Mouse (Mus musculus) neural tube, embryonic 12.5 days (tissue): Measurements from ENCODE around the gene Trim11. TPM values are rescaled to one million over a fixed set of nuclear protein-coding genes. Genes with fewer than 3 reads are reported as not detected.

Experiments used
- ATAC-seq: fragments of 200-750 bp; cut with Nextera tagmentation; 2 replicates; pipeline ENCODE4 v1.8.0; 2017; ENCODE audit warnings: low read depth, mild to moderate bottlenecking, moderate TSS enrichment, moderate library complexity; ENCODE audit not compliant: low FRiP score
- H3K27ac ChIP-seq: fragments of 300-500 bp; sonication (generic); 2 replicates; pipeline ENCODE4 v1.5.1; 2016
- H3K27me3 ChIP-seq: fragments of 300-500 bp; sonication (generic); replicated peaks from 2 replicates; pipeline ENCODE4 v1.6.1; 2016; ENCODE audit warnings: mild to moderate bottlenecking
- H3K36me3 ChIP-seq: fragments of 300-500 bp; sonication (generic); 2 replicates; pipeline ENCODE4 v1.6.1; 2016; ENCODE audit warnings: mild to moderate bottlenecking
- H3K4me1 ChIP-seq: fragments of 300-500 bp; sonication (generic); 2 replicates; pipeline ENCODE4 v1.6.1; 2016
- H3K4me2 ChIP-seq: fragments of 300-500 bp; sonication (generic); replicated peaks from 2 replicates; pipeline ENCODE4 v1.6.1; 2016; ENCODE audit warnings: mild to moderate bottlenecking
- H3K4me3 ChIP-seq: fragments of 300-500 bp; sonication (generic); 2 replicates; pipeline ENCODE4 v1.5.1; 2016
- H3K9ac ChIP-seq: fragments of 300-500 bp; sonication (generic); 2 replicates; pipeline ENCODE4 v1.6.1; 2016; ENCODE audit warnings: mild to moderate bottlenecking
- H3K9me3 ChIP-seq: fragments of 300-500 bp; sonication (generic); 2 replicates; pipeline ENCODE4 v1.6.1; 2016; ENCODE audit warnings: mild to moderate bottlenecking
- WGBS: fragments of 180-500 bp; shearing (Covaris S2); methylation state at CpG from one replicate; pipeline ENCODE4 v1.1.7; 2016; 5-methylcytosine and 5-hydroxymethylcytosine counted together
- polyA plus RNA-seq: library from polyadenylated mRNA; unstranded; fragments of >200 nt; fragmentation: Nextera tagmentation; extraction: Ambion mirVana; gene quantifications from 2 replicates; pipeline ENCODE4 v1.2.1, GENCODE M21; 2016

Gene Trim11
- polyA plus RNA-seq, 1 experiment from 2014 or later, result 20.5 TPM

DNA sequence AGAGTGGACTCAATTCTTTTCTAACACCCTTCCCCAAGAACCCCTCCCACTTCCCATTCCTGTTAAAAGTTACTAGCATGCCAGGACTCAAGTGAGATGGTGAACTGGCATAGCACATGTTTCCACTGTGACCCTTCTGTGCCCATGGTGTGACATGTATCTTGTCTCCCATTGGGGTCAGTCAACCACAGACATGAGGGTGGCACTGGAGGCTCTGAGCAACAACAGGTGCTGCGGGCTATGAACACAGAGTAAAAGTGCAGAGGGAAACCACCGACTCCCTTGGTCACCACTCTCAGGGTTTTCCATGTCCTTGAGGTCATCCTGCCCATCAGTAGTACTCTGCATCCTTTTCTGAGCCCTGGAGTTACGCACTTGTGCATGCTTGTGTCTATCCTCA, 6.1 kb upstream of the Trim11 start:
- Histone ChIP-seq H3K9me3 (no peaks in the 10 kb centered on the region), H3K36me3 (peaks cover 38% of the 10 kb centered on the region; the same call in 1 of the 2 replicates), H3K4me3 (no peak overlapping the region), H3K27ac (no peak overlapping the region), H3K27me3 (no peaks in the 10 kb centered on the region), H3K4me2 (no peak overlapping the region), H3K4me1 (peaks cover 5% of the 10 kb centered on the region; the same call in 1 of the 2 replicates), H3K9ac (no peak overlapping the region)
- WGBS, result 95% methylated on average over 3 of the region's 3 CpGs
- ATAC-seq, result no peak

GRCm38 (mm10) chr11:58974414-58974813, 3.5 kb upstream of the Trim11 start:
- WGBS, result 87% methylated on average over 3 of the region's 3 CpGs
- peaks cover 22% of the 10 kb centered on the region for H3K4me1 ChIP-seq
- no peak overlapping the region for H3K4me3 ChIP-seq
- no peak for ATAC-seq
- H3K27ac ChIP-seq, result no peak overlapping the region
- no peaks in the 10 kb centered on the region for H3K9me3 ChIP-seq
- peaks cover 30% of the 10 kb centered on the region; the same call in 1 of the 2 replicates for H3K36me3 ChIP-seq
- no peaks in the 10 kb centered on the region for H3K27me3 ChIP-seq
- H3K4me2 ChIP-seq, result no peak overlapping the region
- no peak overlapping the region for H3K9ac ChIP-seq

DNA sequence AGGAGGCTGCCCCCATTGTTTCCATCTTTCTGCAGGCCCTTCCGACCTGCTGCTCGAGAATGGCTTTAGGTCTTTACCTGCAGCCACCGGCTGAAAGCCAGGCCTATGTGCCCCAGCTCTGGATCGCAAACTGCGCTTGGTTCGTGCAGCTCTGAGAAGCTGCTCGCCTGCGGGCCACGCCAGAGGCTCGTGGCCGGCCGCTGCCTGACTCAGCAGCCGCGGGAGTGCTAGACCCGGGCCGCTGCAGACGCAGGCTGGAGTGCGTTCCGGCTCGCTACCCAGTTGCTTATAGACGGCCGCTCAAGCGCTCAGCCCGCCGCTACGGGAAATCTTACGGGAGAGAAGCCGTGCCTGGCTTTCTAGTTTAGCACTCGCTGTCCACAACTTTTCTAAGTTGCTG, 743 bp upstream of the Trim11 start:
- Histone ChIP-seq H3K9ac (peak overlapping the region; percentile 90), H3K4me1 (peaks cover 43% of the 10 kb centered on the region), H3K4me3 (peak overlapping the region; percentile 96), H3K27me3 (no peaks in the 10 kb centered on the region), H3K9me3 (no peaks in the 10 kb centered on the region), H3K36me3 (peaks cover 11% of the 10 kb centered on the region), H3K4me2 (peak overlapping the region; percentile 98), H3K27ac (peak overlapping the region; percentile 51; the same call in 1 of the 2 replicates)
- ATAC-seq, result no peak
- under 1% methylated on average over 29 of the region's 29 CpGs for WGBS

GRCm38 (mm10) chr11:58977607-58978026, 276 bp upstream of the Trim11 start:
- Histone ChIP-seq H3K36me3 (peaks cover 16% of the 10 kb centered on the region), H3K9ac (peak overlapping the region; percentile 90), H3K4me1 (peaks cover 43% of the 10 kb centered on the region), H3K4me3 (peak overlapping the region; percentile 96), H3K27me3 (no peaks in the 10 kb centered on the region), H3K9me3 (no peaks in the 10 kb centered on the region), H3K4me2 (peak overlapping the region; percentile 98), H3K27ac (peak overlapping the region; percentile 51; the same call in 1 of the 2 replicates)
- peak; percentile 7; the same call in 1 of the 2 replicates for ATAC-seq
- WGBS, result under 1% methylated on average over 21 of the region's 21 CpGs

DNA sequence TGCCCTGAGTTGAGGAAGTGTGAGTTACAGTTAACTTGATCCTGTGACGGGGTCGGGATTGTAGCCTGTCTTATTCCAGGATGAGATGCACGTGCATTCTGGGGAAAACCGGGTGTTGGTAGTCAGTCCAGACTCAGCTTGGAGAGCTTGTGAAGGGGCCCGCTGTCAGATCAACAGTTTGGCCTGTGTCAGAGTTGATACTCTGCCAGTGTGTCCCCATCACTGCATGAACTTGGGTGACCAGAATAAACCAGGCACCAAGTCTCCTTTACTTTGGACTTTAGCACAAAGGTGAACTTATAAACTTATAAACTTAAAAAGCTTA, 775 bp downstream of the Trim11 start:
- H3K36me3 ChIP-seq, result peaks cover 20% of the 10 kb centered on the region
- no peaks in the 10 kb centered on the region for H3K9me3 ChIP-seq
- peak overlapping the region; percentile 96 for H3K4me3 ChIP-seq
- H3K27me3 ChIP-seq, result no peaks in the 10 kb centered on the region
- WGBS, result 2% methylated on average over 5 of the region's 5 CpGs
- no peak for ATAC-seq
- peak overlapping the region; percentile 90 for H3K9ac ChIP-seq
- H3K27ac ChIP-seq, result no peak overlapping the region
- peak overlapping the region; percentile 98 for H3K4me2 ChIP-seq
- H3K4me1 ChIP-seq, result peaks cover 43% of the 10 kb centered on the region

- H3K4me2 ChIP-seq, result peak overlapping the region; percentile 98
Measured at GRCm38 (mm10) chr11:58979183-58979582, 1.3 kb downstream of the Trim11 start.

DNA sequence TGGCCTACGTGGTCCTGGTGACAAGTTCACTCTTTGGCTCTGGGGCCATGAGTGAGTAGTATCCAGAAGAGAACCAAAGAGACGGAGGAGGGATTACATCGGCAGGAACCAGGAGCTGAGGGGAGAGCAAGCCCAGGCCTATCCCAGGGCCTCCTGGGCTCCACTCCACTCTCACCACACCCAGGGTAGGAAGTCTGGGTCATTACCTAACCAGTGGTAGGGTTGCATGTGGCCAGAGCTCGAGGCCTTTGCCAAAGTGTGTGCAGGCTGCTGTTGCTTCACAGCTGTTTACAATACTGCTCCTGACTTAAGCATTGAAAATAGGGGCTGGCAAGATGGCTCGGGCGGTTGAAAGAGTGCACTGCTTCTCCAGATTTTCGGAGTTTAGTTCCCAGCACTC, 1.8 kb downstream of the Trim11 start:
- Histone ChIP-seq H3K27me3 (no peaks in the 10 kb centered on the region), H3K4me1 (peaks cover 43% of the 10 kb centered on the region), H3K4me3 (peak overlapping the region; percentile 3; the same call in 1 of the 2 replicates), H3K36me3 (peaks cover 24% of the 10 kb centered on the region), H3K4me2 (peak overlapping the region; percentile 98), H3K9me3 (no peaks in the 10 kb centered on the region), H3K9ac (peak overlapping the region; percentile 90; the same call in 1 of the 2 replicates), H3K27ac (no peak overlapping the region)
- 84% methylated on average over 7 of the region's 7 CpGs for WGBS
- ATAC-seq, result no peak

More at GRCm38 (mm10) chr11:58979183-58979582, 1.3 kb downstream of the Trim11 start:
- H3K4me1 ChIP-seq, result peaks cover 43% of the 10 kb centered on the region
- 85% methylated on average over 3 of the region's 3 CpGs for WGBS
- peaks cover 24% of the 10 kb centered on the region for H3K36me3 ChIP-seq
- H3K9ac ChIP-seq, result peak overlapping the region; percentile 90
- no peaks in the 10 kb centered on the region for H3K9me3 ChIP-seq
- no peak for ATAC-seq
- no peaks in the 10 kb centered on the region for H3K27me3 ChIP-seq
- no peak overlapping the region for H3K27ac ChIP-seq
- H3K4me3 ChIP-seq, result peak overlapping the region; percentile 96

DNA sequence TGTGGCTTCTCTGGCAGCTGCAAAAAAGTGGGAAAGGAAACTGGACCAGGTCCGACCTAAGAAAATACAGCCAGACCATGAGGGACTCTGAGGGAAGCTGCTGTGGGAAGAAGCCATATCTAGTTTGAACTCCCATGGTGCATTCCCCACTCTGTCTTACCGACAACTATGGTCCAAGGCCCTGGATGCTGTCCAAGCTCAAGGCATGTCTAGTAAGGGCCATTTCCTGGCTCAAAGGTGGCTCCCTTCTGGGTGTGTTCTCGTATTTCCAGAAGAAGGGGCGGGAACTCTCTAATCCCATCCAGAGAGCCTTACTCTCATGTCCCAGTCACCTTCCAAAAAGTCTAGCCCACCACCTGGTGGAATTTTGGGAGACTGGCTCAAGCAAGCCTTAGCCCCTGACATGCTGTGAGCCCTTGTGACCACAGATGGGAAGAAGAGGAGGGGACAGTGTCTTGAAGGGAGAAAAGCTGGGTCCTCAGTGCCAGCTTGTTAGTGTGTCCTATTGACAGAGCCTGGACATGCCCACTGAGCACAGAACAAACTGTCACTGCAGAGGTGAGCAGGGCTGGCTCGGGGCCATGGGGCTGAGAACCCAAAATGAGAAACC, 2.6 kb downstream of the Trim11 start:
- Histone ChIP-seq H3K9me3 (no peaks in the 10 kb centered on the region), H3K4me2 (peak overlapping the region; percentile 98), H3K36me3 (peaks cover 31% of the 10 kb centered on the region), H3K4me1 (peaks cover 43% of the 10 kb centered on the region), H3K9ac (no peak overlapping the region), H3K4me3 (no peak overlapping the region), H3K27ac (no peak overlapping the region), H3K27me3 (no peaks in the 10 kb centered on the region)
- no peak for ATAC-seq
- 79% methylated on average over 5 of the region's 5 CpGs for WGBS

GRCm38 (mm10) chr11:58981541-58982447, 3.9 kb downstream of the Trim11 start:
- H3K27me3 ChIP-seq, result no peaks in the 10 kb centered on the region
- WGBS, result 58% methylated on average over 14 of the region's 14 CpGs
- H3K4me3 ChIP-seq, result no peak overlapping the region
- no peak overlapping the region for H3K27ac ChIP-seq
- H3K4me1 ChIP-seq, result peaks cover 38% of the 10 kb centered on the region
- no peaks in the 10 kb centered on the region for H3K9me3 ChIP-seq
- peaks cover 43% of the 10 kb centered on the region for H3K36me3 ChIP-seq
- 0 out of 2 replicates have a peak overlapping the region, but pooled peaks have one; percentile 3 for H3K9ac ChIP-seq
- ATAC-seq, result no peak
- H3K4me2 ChIP-seq, result no peak overlapping the region

- no peaks in the 10 kb centered on the region for H3K27me3 ChIP-seq
- no peak for ATAC-seq
- no peak overlapping the region for H3K4me2 ChIP-seq
- 88% methylated on average over 18 of the region's 18 CpGs for WGBS
- H3K4me3 ChIP-seq, result no peak overlapping the region
- no peak overlapping the region for H3K9ac ChIP-seq
- H3K27ac ChIP-seq, result no peak overlapping the region
- H3K4me1 ChIP-seq, result peaks cover 32% of the 10 kb centered on the region
- H3K9me3 ChIP-seq, result no peaks in the 10 kb centered on the region
- peaks cover 51% of the 10 kb centered on the region for H3K36me3 ChIP-seq
Measured at GRCm38 (mm10) chr11:58982471-58983097, 4.7 kb downstream of the Trim11 start.

DNA sequence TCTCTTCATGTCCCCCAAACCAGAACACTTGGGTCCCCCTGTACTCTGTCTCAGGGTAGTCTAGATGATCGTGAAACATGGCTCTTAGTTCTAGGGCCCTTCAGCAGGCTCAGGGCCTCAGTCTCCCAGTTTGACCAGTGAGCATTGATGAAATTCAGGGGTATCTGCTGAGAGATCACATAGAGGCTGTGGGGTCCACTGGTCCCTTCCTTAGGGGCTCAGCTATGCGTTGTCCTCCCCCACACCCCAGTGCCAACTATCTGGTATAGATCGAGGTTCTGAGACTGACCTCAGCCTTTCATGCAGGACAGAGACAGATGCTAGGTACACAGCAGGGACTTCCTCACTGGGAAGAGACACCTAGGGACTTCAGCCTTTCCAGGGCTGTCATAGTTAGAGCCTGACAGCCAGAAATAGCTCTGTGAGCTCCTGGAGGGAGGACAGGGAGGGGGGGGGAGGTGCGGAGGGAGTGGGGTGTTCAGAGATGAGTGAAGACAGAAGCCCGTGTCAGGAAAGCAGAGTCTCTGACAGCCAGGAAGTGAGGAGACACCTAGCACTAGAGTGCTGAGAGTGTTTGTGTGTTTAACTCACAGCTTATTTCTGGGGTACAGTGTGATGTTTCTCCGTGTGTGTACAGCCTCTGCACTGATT, 5.9 kb downstream of the Trim11 start:
- peaks cover 28% of the 10 kb centered on the region for H3K4me1 ChIP-seq
- ATAC-seq, result no peak
- no peaks in the 10 kb centered on the region for H3K27me3 ChIP-seq
- H3K4me3 ChIP-seq, result no peak overlapping the region
- H3K27ac ChIP-seq, result no peak overlapping the region
- H3K9me3 ChIP-seq, result no peaks in the 10 kb centered on the region
- H3K4me2 ChIP-seq, result no peak overlapping the region
- peaks cover 62% of the 10 kb centered on the region for H3K36me3 ChIP-seq
- 90% methylated on average over 6 of the region's 6 CpGs for WGBS
- no peak overlapping the region for H3K9ac ChIP-seq
